Mouse (Mus musculus): ENCODE data around the gene Nfyc.

DNA sequence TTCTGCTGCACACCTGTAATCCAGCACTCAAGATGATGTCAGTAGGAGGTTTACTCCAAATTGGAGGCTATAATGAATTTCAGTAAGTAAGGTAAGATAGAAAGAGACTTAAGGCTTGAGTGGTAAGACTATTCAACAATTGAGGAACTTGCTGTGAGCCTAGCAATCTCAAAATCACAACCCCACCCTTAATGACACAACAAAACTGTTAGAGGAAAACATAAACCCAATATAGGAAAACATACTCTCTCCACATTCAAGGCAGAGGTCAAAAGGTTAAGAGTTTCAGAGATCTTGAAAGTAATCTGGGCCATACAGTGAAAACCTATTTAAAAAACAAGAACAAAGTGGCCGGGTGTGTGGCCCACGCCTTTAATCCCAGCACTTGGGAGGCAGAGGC is 34.7 kb downstream of the Nfyc start:
- no peak for TF ChIP-seq CHD2 (IDR thresholded peaks at IDR 0.05; ENCODE audit: low read depth, low read length)
- no peak for TF ChIP-seq HCFC1 (IDR thresholded peaks at IDR 0.05; ENCODE audit: borderline replicate concordance, insufficient read depth, low read length)
- no peak for TF ChIP-seq ZC3H11A (IDR thresholded peaks at IDR 0.05; ENCODE audit: borderline replicate concordance, low read depth, low read length)
- no peak for TF ChIP-seq MAFK (IDR thresholded peaks at IDR 0.05; ENCODE audit: insufficient read depth, low read depth, low read length)
- TF ChIP-seq ZNF384 (IDR thresholded peaks at IDR 0.05; ENCODE audit: low read depth, low read length) = no peak

Data from ES-E14 (cell line).